Mouse (Mus musculus): ENCODE data around the gene Timm13.

Timm13 gene

GRCm38 (mm10) chr10:80864446-80864845 is 36.3 kb downstream of the Timm13 start:
- in situ Hi-C loops (cut with MseI, MboI) = no loop called here

DNA sequence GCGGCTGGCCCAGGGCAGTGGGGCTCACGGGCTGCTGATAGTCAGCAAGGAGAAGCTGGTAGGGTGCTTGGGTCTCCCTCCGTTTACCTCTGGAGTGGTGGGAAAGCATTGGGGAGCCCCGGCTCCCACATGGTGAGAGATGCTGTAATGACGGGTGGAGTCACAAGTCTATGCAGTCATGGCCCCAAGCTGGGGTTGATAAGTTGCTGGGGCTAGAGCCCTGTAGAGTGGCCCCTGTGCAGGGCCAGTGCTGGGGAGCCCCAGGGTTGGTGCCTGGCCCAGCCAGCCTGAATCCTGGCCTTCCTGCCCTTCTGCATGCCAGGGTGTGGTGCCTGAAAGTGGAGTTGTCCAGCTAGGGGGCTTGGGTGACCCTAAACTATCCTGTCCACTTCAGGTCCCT is 38.5 kb downstream of the Timm13 start:
- in situ Hi-C loops (cut with MseI, MboI) = no loop called here

DNA sequence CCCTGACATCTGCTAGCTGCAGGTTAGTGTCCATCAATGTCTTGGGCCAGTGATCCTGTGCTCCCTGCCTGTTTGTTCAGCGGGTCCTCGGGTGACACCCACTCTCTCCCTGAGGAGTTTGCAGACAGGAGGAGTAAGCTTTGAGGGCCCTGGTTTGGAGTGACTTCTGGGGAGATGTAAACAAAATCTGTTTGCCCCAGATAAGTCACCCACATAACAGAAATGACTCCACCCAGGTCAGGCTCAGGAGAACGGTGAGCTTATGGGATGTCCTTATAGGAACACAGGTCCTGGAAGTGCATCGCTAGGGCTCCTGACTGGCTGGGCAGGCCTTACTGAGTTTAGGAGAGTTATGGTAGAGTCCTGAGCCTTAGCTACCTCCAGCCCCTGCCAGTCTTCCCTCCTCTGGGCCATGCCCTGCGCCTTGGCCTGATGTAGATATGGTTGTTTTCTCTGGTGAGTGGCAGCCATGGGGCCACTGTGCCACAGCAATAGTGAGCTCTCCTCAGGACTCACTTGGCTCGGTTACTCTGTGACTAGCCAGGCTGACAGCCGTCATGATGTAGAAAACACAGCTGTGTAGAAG is 42.3 kb downstream of the Timm13 start:
- in situ Hi-C loops (cut with MseI, MboI) = no loop called here

GRCm38 (mm10) chr10:80857848-80858247 is 42.9 kb downstream of the Timm13 start:
- in situ Hi-C loops (cut with MseI, MboI) = no loop called here

DNA sequence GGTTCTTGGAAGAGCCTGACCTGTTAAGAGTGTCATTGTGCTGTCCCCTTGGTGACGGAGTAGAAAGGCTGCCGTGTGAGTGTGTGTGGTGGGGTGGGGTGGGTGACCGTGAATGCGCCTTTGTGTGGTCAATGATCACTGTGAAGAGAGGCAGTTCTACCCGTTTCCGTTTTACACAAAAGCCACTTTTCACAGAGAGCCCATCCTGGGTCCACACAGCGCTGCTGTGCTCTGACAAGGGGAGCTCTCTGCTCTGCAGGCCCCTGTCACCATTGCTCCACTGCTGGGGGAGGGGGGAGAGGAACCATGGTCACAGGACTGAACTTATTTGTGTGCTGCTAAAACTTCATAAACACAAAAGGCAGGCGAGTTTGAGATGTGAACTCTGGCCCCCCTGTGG is 43.4 kb downstream of the Timm13 start:
- in situ Hi-C loops (cut with MseI, MboI) = no loop called here

DNA sequence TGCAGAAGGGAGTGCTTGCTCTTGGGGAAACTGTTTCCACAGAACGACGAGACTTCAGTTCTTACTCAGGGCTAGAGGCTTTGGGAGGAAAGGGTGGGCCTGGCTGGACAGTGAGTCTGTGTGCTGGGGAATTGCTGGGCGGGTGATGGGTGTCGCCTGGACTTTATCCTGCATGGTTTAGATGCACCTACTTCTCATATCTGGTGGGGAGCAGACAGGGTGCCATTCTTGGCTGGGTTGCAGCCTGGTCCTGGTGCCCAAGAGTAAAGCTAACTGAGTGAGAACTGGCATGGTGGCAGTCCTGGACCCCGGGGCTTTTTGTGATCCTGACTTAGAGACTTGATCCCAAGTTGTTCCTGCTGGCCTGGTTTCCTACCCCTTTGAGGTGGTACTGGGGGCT is 43.9 kb downstream of the Timm13 start:
- in situ Hi-C loops (cut with MseI, MboI) = no loop called here

GRCm38 (mm10) chr10:80856267-80856666 is 44.5 kb downstream of the Timm13 start:
- in situ Hi-C loops (cut with MseI, MboI) = no loop called here

DNA sequence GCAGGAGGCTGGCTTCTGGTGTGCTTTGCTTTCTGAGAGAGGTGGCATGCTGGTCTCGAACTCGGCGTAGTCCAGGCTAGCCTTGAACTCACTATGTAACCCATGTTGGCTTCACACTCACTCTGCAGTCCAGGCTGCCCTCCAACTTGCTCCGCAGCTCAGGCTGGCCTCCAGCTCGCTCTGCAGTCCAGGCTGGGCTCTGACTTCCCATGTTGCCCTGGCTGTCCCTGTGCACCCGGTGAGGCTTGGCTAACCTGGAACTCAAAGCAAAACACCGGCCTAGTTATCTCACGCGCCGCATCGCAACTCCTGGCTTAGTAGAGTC is 45.1 kb downstream of the Timm13 start:
- in situ Hi-C loops (cut with MseI, MboI) = no loop called here

- in situ Hi-C loops (cut with MseI, MboI) = no loop called here
Observed at GRCm38 (mm10) chr10:80854913-80855748, 45.6 kb downstream of the Timm13 start, which contains the start of the genes Lsm7 and Sppl2b. Gene Lsm7 (minus strand): TSS chr10:80855209. Gene Sppl2b (plus strand): TSS chr10:80855275.

Data from mouse trophoblast stem cell (cell line).